Mouse (Mus musculus): ENCODE results near the gene Nrxn1.
A peak's percentile ranks its signal among the peaks of the same experiment; 100 is the strongest.

Gene Nrxn1

GRCm38 (mm10) chr17:90430211-90430610 is 662.7 kb downstream of the Nrxn1 start:
- DNase-seq: no peak

- DNase-seq: peak; percentile 69 to 78
Measured at GRCm38 (mm10) chr17:90425974-90426373, 666.9 kb downstream of the Nrxn1 start.

GRCm38 (mm10) chr17:90422591-90422990 is 670.3 kb downstream of the Nrxn1 start:
- peak; percentile 67 to 75 for DNase-seq

- no peak for DNase-seq
Measured at GRCm38 (mm10) chr17:90420757-90421156, 672.1 kb downstream of the Nrxn1 start.

GRCm38 (mm10) chr17:90419615-90420014 is 673.3 kb downstream of the Nrxn1 start:
- no peak for DNase-seq

GRCm38 (mm10) chr17:90396357-90396756 is 696.5 kb downstream of the Nrxn1 start:
- no peak for DNase-seq

- DNase-seq: peak in 1 of 2 experiments; percentile 18
Measured at GRCm38 (mm10) chr17:90394606-90395005, 698.3 kb downstream of the Nrxn1 start.

- peak in 1 of 2 experiments; percentile 28 for DNase-seq
Measured at GRCm38 (mm10) chr17:90392751-90393150, 700.1 kb downstream of the Nrxn1 start.

- DNase-seq: peak; percentile 33 to 45
Measured at GRCm38 (mm10) chr17:90390316-90391212, 702.3 kb downstream of the Nrxn1 start.

GRCm38 (mm10) chr17:90384856-90385255 is 708.0 kb downstream of the Nrxn1 start:
- no peak for DNase-seq

GRCm38 (mm10) chr17:90382496-90383443 is 710.1 kb downstream of the Nrxn1 start:
- DNase-seq: no peak

- no peak for DNase-seq
Measured at GRCm38 (mm10) chr17:90376533-90376932, 716.3 kb downstream of the Nrxn1 start.

- no peak for DNase-seq
Measured at GRCm38 (mm10) chr17:90362169-90362568, 730.7 kb downstream of the Nrxn1 start.

GRCm38 (mm10) chr17:90349385-90350095 is 743.3 kb downstream of the Nrxn1 start:
- no peak for DNase-seq

GRCm38 (mm10) chr17:90346735-90347475 is 746.0 kb downstream of the Nrxn1 start:
- DNase-seq: no peak

- DNase-seq: no peak
Measured at GRCm38 (mm10) chr17:90333445-90333844, 759.4 kb downstream of the Nrxn1 start.

GRCm38 (mm10) chr17:90323674-90324073 is 769.2 kb downstream of the Nrxn1 start:
- DNase-seq: no peak

- DNase-seq: no peak
Measured at GRCm38 (mm10) chr17:90272225-90272624, 820.6 kb downstream of the Nrxn1 start.

GRCm38 (mm10) chr17:90271165-90271564 is 821.7 kb downstream of the Nrxn1 start:
- DNase-seq: no peak

- no peak for DNase-seq
Measured at GRCm38 (mm10) chr17:90269143-90269542, 823.7 kb downstream of the Nrxn1 start.

- no peak for DNase-seq
Measured at GRCm38 (mm10) chr17:90253451-90254131, 839.3 kb downstream of the Nrxn1 start.

Measured in cerebellum, postnatal 36 days (tissue).